Mouse (Mus musculus): ENCODE measurements around the gene Prcd.

DNA sequence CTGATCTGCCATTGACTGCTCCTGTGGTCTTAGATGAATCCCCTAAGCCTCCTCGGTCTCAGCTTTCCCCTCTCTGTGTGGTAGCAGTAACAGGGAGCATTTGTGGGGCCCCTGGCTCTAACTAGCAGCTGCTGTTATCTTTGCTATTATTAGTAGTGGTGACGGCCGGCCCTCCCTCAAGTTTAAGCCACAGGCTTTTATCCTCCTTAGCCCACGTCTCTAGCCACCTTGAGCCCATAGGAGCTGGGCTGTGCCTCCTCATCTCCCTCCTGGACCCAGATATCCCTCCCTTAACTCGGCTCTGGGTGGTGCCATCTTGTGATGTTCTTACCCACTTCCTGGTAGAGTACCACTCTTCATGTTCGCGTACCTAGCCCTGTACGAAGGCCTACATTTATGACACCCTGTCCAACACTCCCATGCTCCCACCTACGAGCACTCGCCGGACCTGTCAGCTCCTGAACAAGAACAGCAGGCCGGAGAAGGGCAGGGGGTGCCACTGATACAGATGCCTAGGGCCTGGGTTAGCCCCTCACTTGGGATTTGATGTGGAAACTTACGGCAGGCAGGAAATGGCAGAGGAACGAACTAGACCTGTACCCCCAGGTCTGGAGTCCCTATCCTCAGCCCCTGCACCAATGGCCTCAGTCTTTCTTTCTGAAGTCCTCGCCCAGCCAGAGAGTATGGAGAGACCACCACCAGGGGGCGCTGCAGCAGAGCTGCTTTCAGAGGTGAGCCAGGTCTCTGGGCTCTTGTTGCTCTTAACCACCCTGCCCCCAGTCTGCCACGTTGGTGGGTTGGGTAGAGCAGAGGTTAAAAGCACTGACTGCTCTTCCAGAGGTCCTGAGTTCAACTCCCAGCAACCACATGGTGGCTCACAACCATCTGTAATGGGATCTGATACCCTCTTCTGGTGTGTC, 28.0 kb upstream of the Prcd start:
- TF ChIP-seq MAFK (IDR thresholded peaks at IDR 0.05; ENCODE audit: insufficient read depth, low read depth, low read length) (no peak), ZC3H11A (IDR thresholded peaks at IDR 0.05; ENCODE audit: borderline replicate concordance, low read depth, low read length) (no peak), HCFC1 (IDR thresholded peaks at IDR 0.05; ENCODE audit: borderline replicate concordance, insufficient read depth, low read length) (no peak), ZNF384 (IDR thresholded peaks at IDR 0.05; ENCODE audit: low read depth, low read length) (0 out of 2 replicates have a peak, but pooled peaks have one; percentile 5)
